In genomic region chr2:76016136-76016535, GRCm38 (mm10) we compare ENCODE assay signal across 23 mouse cellular contexts. TPM values are rescaled to one million over a fixed set of nuclear protein-coding genes. Genes with fewer than 3 reads are reported as not detected.
DNase-seq lines count a peak whose midpoint lies in the region; ATAC-seq and TF ChIP-seq lines count a peak whose summit lies in the region.
"Had no signal": no experiment of that assay in that cellular context is flagged by ENCODE, and none has a peak within 500 bp of the region (broad histone marks: within the 10 kb centered on the region; RNA-seq: fewer than 3 reads in every experiment).

No protein-coding gene starts in this region.

- peak; percentile 63 for ATAC-seq in intestine, embryonic 16.5 days
- no peak for ATAC-seq in intestine, postnatal 0 days
- peak; percentile 80 for ATAC-seq in kidney, postnatal 0 days (replicated peaks; ENCODE audit: low FRiP score, low read depth)

- H3K36me3 ChIP-seq in intestine, embryonic 16.5 days (ENCODE audit: control insufficient read depth, insufficient read depth, low read length): no peaks in the 10 kb centered on the region
- H3K36me3 ChIP-seq in intestine, postnatal 0 days (ENCODE audit: control insufficient read depth, insufficient read depth): no peaks in the 10 kb centered on the region
- no peaks in the 10 kb centered on the region for H3K36me3 ChIP-seq in kidney, postnatal 0 days (ENCODE audit: insufficient read depth, low read length)
- H3K36me3 ChIP-seq: forebrain, embryonic 10.5 days; G1E; heart, embryonic 10.5 days; hindbrain, embryonic 12.5 days had no signal

- H3K9me3 ChIP-seq in intestine, embryonic 16.5 days (ENCODE audit: control insufficient read depth, low read length): no peaks in the 10 kb centered on the region
- no peaks in the 10 kb centered on the region for H3K9me3 ChIP-seq in intestine, postnatal 0 days (ENCODE audit: control insufficient read depth)
- H3K9me3 ChIP-seq in kidney, postnatal 0 days (replicated peaks; ENCODE audit: low read length): no peaks in the 10 kb centered on the region
- H3K9me3 ChIP-seq: forebrain, embryonic 10.5 days; G1E; heart, embryonic 10.5 days; hindbrain, embryonic 12.5 days had no signal

- H3K4me1 ChIP-seq in intestine, embryonic 16.5 days (ENCODE audit: control insufficient read depth, insufficient read depth, low read length): no peaks in the 10 kb centered on the region
- H3K4me1 ChIP-seq in intestine, postnatal 0 days (replicated peaks; ENCODE audit: control insufficient read depth, insufficient read depth, low read length): no peaks in the 10 kb centered on the region
- 0 out of 2 replicates have a peak, but pooled peaks cover 4% of the 10 kb centered on the region for H3K4me1 ChIP-seq in kidney, postnatal 0 days (replicated peaks; ENCODE audit: insufficient read depth, low read length)

- H3K27ac ChIP-seq in intestine, embryonic 16.5 days (ENCODE audit: low read length): no peak overlapping the region
- no peak overlapping the region for H3K27ac ChIP-seq in intestine, postnatal 0 days (ENCODE audit: low read depth, low read length)
- no peak overlapping the region for H3K27ac ChIP-seq in kidney, postnatal 0 days
- H3K27ac ChIP-seq: heart, embryonic 10.5 days; hindbrain, embryonic 12.5 days had no signal

- no peak overlapping the region for H3K4me3 ChIP-seq in intestine, embryonic 16.5 days (ENCODE audit: low read length)
- H3K4me3 ChIP-seq in intestine, postnatal 0 days (ENCODE audit: low read depth, low read length): no peak overlapping the region
- H3K4me3 ChIP-seq in kidney, postnatal 0 days (replicated peaks; ENCODE audit: low read depth, low read length): no peak overlapping the region
- H3K4me3 ChIP-seq: erythroblast, embryonic 14.5 days; forebrain, embryonic 10.5 days; heart, embryonic 10.5 days; hindbrain, embryonic 12.5 days had no signal

- no peak overlapping the region for H3K4me2 ChIP-seq in intestine, embryonic 16.5 days (ENCODE audit: low read depth, low read length)
- H3K4me2 ChIP-seq in intestine, postnatal 0 days (replicated peaks; ENCODE audit: low read depth): no peak overlapping the region
- no peak overlapping the region for H3K4me2 ChIP-seq in kidney, postnatal 0 days (ENCODE audit: low read length)
- H3K4me2 ChIP-seq: hindbrain, embryonic 12.5 days had no signal

- TF ChIP-seq CTCF in intestine, postnatal 0 days (IDR thresholded peaks at IDR 0.05; ENCODE audit: low read depth): no peak
- TF ChIP-seq CTCF in kidney, postnatal 0 days (IDR thresholded peaks at IDR 0.05; ENCODE audit: low read depth): no peak

- H3K27me3 ChIP-seq in intestine, embryonic 16.5 days (replicated peaks; ENCODE audit: control insufficient read depth, insufficient read depth, low read length): no peaks in the 10 kb centered on the region
- H3K27me3 ChIP-seq in intestine, postnatal 0 days (replicated peaks; ENCODE audit: control insufficient read depth, insufficient read depth, low read length): no peaks in the 10 kb centered on the region
- no peaks in the 10 kb centered on the region for H3K27me3 ChIP-seq in kidney, postnatal 0 days (ENCODE audit: insufficient read depth, low read length)
- H3K27me3 ChIP-seq: hindbrain, embryonic 12.5 days had no signal

- peak; percentile 71 for DNase-seq in kidney, adult 9 months
- DNase-seq in kidney, postnatal 0 days (ENCODE audit: low spot score): no peak
- peak; percentile 61 to 75 for DNase-seq in kidney, postnatal 36 days
- no peak for DNase-seq in layer of hippocampus, adult 8-10 months (ENCODE audit: low spot score in 2 of 2)
- no peak for DNase-seq in heart, adult 18-20 months
- no peak for DNase-seq in frontal cortex, postnatal 36 days (ENCODE audit: low spot score in 2 of 2)
- DNase-seq: adrenal gland, adult 8-10 months; adrenal gland, postnatal 36 days; B cell, adult 2 months; cerebellum, adult 8-10 months; cerebellum, postnatal 14 days; gastrocnemius, postnatal 36 days; heart, adult 11 months; heart, postnatal 10 days; heart, postnatal 4 days had no signal

- WGBS in intestine, embryonic 16.5 days: 74% methylated on average over 8 of the region's 8 CpGs
- WGBS in intestine, postnatal 0 days: 63% methylated on average over 8 of the region's 8 CpGs
- WGBS in kidney, postnatal 0 days: 69% methylated on average over 8 of the region's 8 CpGs

- no peak overlapping the region for H3K9ac ChIP-seq in intestine, embryonic 16.5 days (ENCODE audit: low read depth, low read length)
- H3K9ac ChIP-seq in intestine, postnatal 0 days (ENCODE audit: low read depth, low read length): no peak overlapping the region
- H3K9ac ChIP-seq in kidney, postnatal 0 days (ENCODE audit: low read depth, low read length): no peak overlapping the region
- H3K9ac ChIP-seq: hindbrain, embryonic 12.5 days had no signal

RNA-seq across cellular contexts. Expression of gene Ttc30a1, which starts 34.4 kb away (rescaled TPM):
- 5.1 and 5.2 TPM in 2 replicates for polyA plus RNA-seq in intestine, embryonic 16.5 days (2015; fragmentation: Nextera tagmentation; extraction: Ambion mirVana)
- polyA plus RNA-seq in intestine, postnatal 0 days (2015; fragmentation: Nextera tagmentation; extraction: Ambion mirVana): 2.4 and 2.6 TPM in 2 replicates
- 6.7 and 7.0 TPM in 2 replicates for polyA plus RNA-seq in kidney, postnatal 0 days (2015; fragmentation: Nextera tagmentation; extraction: Ambion mirVana)
- total RNA-seq in layer of hippocampus, adult 8-10 months (2022): 1 to 10 TPM; 2.4 to 4.2 (median 3.5) TPM
- total RNA-seq in heart, adult 18-20 months (2021): 1 to 10 TPM; 3.1 to 3.3 TPM
- total RNA-seq: G1E had no signal
- polyA plus RNA-seq: erythroblast, embryonic 14.5 days; G1E had no signal

RNA-seq across cellular contexts. Expression of gene Ttc30a2, which starts 38.2 kb away (rescaled TPM):
- 0.15 and 0.22 TPM in 2 replicates for polyA plus RNA-seq in intestine, embryonic 16.5 days (2015; fragmentation: Nextera tagmentation; extraction: Ambion mirVana)
- 0.13 and 0.23 TPM in 2 replicates for polyA plus RNA-seq in intestine, postnatal 0 days (2015; fragmentation: Nextera tagmentation; extraction: Ambion mirVana)
- 0.18 and 0.51 TPM in 2 replicates for polyA plus RNA-seq in kidney, postnatal 0 days (2015; fragmentation: Nextera tagmentation; extraction: Ambion mirVana)
- total RNA-seq in layer of hippocampus, adult 8-10 months (2022): under 1 TPM in 2 of 4 experiments, not detected in 2; 0.25 to 0.43 TPM
- 1 to 10 TPM; 2.0 to 2.1 TPM for total RNA-seq in heart, adult 18-20 months (2021)
- polyA plus RNA-seq: CD4-positive, CD25-positive, alpha-beta regulatory T cell, adult 4 months; erythroblast, embryonic 14.5 days; G1E had no signal

Comparison
In these comparisons a context has a peak if more than half of its experiments do, and no peak if none do; other contexts are left out.
1. DNase-seq: peak in kidney, adult 9 months (single experiment) and kidney, postnatal 36 days (2 of 2); none in kidney, postnatal 0 days (single experiment), layer of hippocampus, adult 8-10 months (0 of 2), heart, adult 18-20 months (0 of 2) and frontal cortex, postnatal 36 days (0 of 2).